Mouse (Mus musculus) intestine, postnatal 0 days (tissue): ENCODE measurements around the gene Ubac2. TPM values are rescaled to one million over a fixed set of nuclear protein-coding genes. Genes with fewer than 3 reads are reported as not detected.

Experiments
- ATAC-seq: fragments of 200-750 bp; cut with Nextera tagmentation; 2 replicates; pipeline ENCODE4 v1.8.0; 2017; ENCODE audit warnings: mild to moderate bottlenecking, moderate TSS enrichment, moderate library complexity
- H3K27ac ChIP-seq: fragments of 300-500 bp; sonication (generic); 2 replicates; pipeline ENCODE4 v1.5.1; 2014; ENCODE audit warnings: mild to moderate bottlenecking, low read depth, low read length, moderate library complexity
- H3K27me3 ChIP-seq: fragments of 300-500 bp; sonication (generic); replicated peaks from 2 replicates; pipeline ENCODE4 v1.6.1; 2014; ENCODE audit warnings: low read length, mixed read lengths; ENCODE audit not compliant: control insufficient read depth, insufficient read depth
- H3K36me3 ChIP-seq: fragments of 300-500 bp; sonication (generic); 2 replicates; pipeline ENCODE4 v1.6.1; 2014; ENCODE audit warnings: mild to moderate bottlenecking, moderate library complexity; ENCODE audit not compliant: control insufficient read depth, insufficient read depth
- H3K4me1 ChIP-seq: fragments of 300-500 bp; sonication (generic); replicated peaks from 2 replicates; pipeline ENCODE4 v1.6.1; 2014; ENCODE audit warnings: antibody characterized with exemption, low read length, mixed read lengths; ENCODE audit not compliant: control insufficient read depth, insufficient read depth
- H3K4me2 ChIP-seq: fragments of 300-500 bp; sonication (generic); replicated peaks from 2 replicates; pipeline ENCODE4 v1.6.1; 2014; ENCODE audit warnings: low read depth, mild to moderate bottlenecking, moderate library complexity
- H3K4me3 ChIP-seq: fragments of 300-500 bp; sonication (generic); 2 replicates; pipeline ENCODE4 v1.5.1; 2014; ENCODE audit warnings: low read depth, low read length
- H3K9ac ChIP-seq: fragments of 300-500 bp; sonication (generic); 2 replicates; pipeline ENCODE4 v1.6.1; 2014; ENCODE audit warnings: mild to moderate bottlenecking, low read depth, low read length
- H3K9me3 ChIP-seq: fragments of 300-500 bp; sonication (generic); 2 replicates; pipeline ENCODE4 v1.6.1; 2016; ENCODE audit warnings: mixed run types; ENCODE audit not compliant: control insufficient read depth
- CTCF ChIP-seq: sonication (generic); IDR thresholded peaks from 2 replicates; pipeline ENCODE4 v1.5.1; 2016; ENCODE audit warnings: low read depth, mild to moderate bottlenecking, control low read depth, antibody characterized with exemption, moderate library complexity
- WGBS: fragments of 180-500 bp; shearing (Covaris S2); extraction: QIAGEN DNeasy Blood & Tissue Kit; methylation state at CpG from one replicate; pipeline ENCODE4 v1.1.7; 2014; 5-methylcytosine and 5-hydroxymethylcytosine counted together
- polyA plus RNA-seq: library from polyadenylated mRNA; unstranded; fragments of >200 nt; fragmentation: Nextera tagmentation; extraction: Ambion mirVana; gene quantifications from 2 replicates; pipeline ENCODE4 v1.2.1, GENCODE M21; 2015

The Ubac2 gene
- polyA plus RNA-seq, 1 experiment from 2014 or later, result 39.2 TPM

DNA sequence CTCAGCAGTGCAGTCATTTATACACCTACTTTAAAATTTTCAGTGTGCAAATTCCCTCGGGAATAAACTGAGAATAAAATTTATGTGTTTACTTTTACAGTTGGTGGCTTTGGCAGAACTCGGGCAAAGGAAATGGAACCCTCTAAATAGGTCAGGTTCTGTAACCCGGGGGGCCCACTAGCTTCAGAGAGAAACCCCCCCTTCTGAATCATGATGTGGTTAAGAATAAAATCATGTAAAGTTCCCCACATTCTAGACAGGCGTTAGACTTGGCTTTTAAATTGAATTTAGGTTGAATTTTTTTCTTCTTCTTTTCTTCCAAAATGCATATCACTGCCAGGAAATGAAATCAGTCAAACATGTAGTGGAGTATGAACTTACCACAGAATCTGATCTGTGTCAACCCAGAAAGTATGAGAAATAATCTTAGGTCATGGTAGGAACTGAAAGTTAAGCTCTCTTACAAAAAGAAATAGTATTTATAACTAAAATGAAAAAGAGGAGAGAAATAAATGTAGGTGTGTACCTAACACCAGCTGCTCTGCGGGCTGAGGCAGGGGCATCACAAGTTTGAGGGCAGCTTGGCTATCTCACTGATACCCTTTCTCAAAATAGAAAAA, 76.9 kb downstream of the Ubac2 start:
- TF ChIP-seq CTCF, result no peak
- WGBS, result 68% methylated on average over 5 of the region's 5 CpGs

DNA sequence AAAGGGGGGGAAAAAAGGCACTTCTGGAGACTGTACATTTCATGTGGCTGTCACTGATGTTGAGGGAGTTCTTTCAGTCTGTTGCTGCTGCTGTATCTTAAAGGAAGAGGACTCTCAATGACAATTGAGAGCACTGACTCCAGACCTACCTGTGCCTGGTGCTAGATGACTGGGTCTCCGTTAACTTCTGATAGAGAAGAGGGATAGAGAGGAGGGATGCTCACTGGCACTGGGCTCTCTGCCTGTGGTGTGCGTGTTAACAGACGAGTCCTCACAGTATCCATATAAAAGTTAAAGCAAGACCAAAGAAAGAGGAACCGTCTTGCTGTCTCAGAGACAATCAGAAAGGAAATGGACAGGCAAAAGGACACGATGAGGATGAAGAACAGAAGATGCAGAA, 77.9 kb downstream of the Ubac2 start:
- no peak overlapping the region for H3K27ac ChIP-seq
- H3K4me2 ChIP-seq, result no peak overlapping the region
- H3K27me3 ChIP-seq, result no peaks in the 10 kb centered on the region
- H3K9me3 ChIP-seq, result no peaks in the 10 kb centered on the region
- no peak overlapping the region for H3K4me3 ChIP-seq
- H3K36me3 ChIP-seq, result no peaks in the 10 kb centered on the region
- no peak for ATAC-seq
- H3K9ac ChIP-seq, result no peak overlapping the region
- no peaks in the 10 kb centered on the region for H3K4me1 ChIP-seq
- WGBS, result 88% methylated on average over 5 of the region's 5 CpGs
- no peak for TF ChIP-seq CTCF

More for the DNA sequence above, 76.9 kb downstream of the Ubac2 start:
- Histone ChIP-seq H3K4me1 (no peaks in the 10 kb centered on the region), H3K4me2 (no peak overlapping the region), H3K9me3 (no peaks in the 10 kb centered on the region), H3K9ac (no peak overlapping the region), H3K36me3 (no peaks in the 10 kb centered on the region), H3K27me3 (no peaks in the 10 kb centered on the region), H3K27ac (no peak overlapping the region), H3K4me3 (no peak overlapping the region)
- no peak for ATAC-seq

DNA sequence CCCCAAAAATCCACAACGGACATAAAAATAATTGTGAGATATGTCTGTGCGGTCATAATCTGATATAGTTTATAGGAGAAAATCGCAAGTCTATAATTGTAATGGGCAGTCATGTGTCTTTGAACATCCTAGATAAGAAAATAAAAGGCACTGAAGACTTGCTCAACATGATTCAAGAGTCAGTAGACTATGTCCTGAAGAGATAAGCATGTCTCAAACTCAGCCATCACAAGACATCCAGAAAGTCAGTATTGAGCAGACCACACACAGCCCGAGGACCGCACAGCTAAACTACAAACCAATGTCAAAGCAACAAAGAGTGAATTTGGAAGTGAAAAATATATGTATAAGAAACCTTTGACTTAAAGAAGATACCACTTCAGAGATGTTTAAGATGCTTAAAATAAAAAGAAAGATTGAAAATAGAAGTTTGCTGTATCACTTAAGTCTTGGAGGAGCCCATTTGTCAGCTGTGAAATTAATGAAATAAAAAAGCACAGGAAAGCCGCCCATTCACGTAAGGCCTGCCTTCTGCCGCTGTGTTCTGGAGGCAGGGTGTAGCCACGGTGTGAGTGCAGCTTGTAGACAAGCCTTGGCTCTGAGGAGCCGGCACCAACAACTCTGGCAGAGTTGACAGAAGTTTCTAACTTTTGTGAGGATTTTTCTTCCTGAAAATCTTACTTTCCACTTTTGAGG, 78.9 kb downstream of the Ubac2 start:
- 79% methylated on average over 10 of the region's 10 CpGs for WGBS
- no peak overlapping the region for H3K9ac ChIP-seq
- H3K36me3 ChIP-seq, result no peaks in the 10 kb centered on the region
- ATAC-seq, result no peak
- H3K9me3 ChIP-seq, result no peaks in the 10 kb centered on the region
- no peaks in the 10 kb centered on the region for H3K4me1 ChIP-seq
- no peak overlapping the region for H3K4me3 ChIP-seq
- no peak overlapping the region for H3K4me2 ChIP-seq
- H3K27me3 ChIP-seq, result no peaks in the 10 kb centered on the region
- no peak for TF ChIP-seq CTCF
- H3K27ac ChIP-seq, result no peak overlapping the region

DNA sequence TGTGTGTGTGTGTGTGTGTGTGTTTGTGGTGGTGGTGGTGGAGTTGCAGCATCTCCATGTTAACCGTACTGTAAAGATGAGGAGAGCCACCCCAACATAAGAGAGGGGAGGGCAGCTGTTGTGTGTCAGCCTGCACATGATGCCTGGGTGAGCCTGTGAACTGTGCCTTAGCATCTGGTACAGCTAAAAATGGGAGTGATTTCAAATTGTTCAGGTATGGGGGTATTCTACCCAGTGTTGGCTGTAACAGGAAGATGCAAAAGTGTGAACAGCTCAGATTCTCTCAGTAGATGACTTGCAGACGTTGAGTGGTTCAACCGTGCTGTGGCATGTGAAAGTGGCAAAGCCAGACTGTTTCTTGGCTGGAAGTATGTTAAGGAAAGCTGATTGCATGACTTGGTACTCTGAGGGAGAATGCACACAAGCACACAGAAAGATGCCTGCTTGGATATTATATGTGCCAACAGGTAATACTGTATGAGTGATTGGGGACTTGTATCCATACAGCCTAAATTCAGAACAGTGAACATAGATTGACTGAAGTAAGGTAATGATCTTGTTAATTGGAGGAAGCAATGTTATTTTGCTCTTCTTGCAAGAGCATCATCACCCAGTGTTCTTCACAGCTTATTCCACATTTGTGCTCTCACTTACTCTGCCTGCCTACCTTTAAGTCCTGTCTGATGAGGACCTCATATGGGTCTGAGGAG, 79.8 kb downstream of the Ubac2 start:
- no peak for ATAC-seq
- H3K9ac ChIP-seq, result no peak overlapping the region
- H3K27ac ChIP-seq, result no peak overlapping the region
- 86% methylated on average over 3 of the region's 3 CpGs for WGBS
- H3K9me3 ChIP-seq, result no peaks in the 10 kb centered on the region
- H3K4me3 ChIP-seq, result no peak overlapping the region
- no peak overlapping the region for H3K4me2 ChIP-seq
- no peak for TF ChIP-seq CTCF
- no peaks in the 10 kb centered on the region for H3K27me3 ChIP-seq
- no peaks in the 10 kb centered on the region for H3K4me1 ChIP-seq
- no peaks in the 10 kb centered on the region for H3K36me3 ChIP-seq

DNA sequence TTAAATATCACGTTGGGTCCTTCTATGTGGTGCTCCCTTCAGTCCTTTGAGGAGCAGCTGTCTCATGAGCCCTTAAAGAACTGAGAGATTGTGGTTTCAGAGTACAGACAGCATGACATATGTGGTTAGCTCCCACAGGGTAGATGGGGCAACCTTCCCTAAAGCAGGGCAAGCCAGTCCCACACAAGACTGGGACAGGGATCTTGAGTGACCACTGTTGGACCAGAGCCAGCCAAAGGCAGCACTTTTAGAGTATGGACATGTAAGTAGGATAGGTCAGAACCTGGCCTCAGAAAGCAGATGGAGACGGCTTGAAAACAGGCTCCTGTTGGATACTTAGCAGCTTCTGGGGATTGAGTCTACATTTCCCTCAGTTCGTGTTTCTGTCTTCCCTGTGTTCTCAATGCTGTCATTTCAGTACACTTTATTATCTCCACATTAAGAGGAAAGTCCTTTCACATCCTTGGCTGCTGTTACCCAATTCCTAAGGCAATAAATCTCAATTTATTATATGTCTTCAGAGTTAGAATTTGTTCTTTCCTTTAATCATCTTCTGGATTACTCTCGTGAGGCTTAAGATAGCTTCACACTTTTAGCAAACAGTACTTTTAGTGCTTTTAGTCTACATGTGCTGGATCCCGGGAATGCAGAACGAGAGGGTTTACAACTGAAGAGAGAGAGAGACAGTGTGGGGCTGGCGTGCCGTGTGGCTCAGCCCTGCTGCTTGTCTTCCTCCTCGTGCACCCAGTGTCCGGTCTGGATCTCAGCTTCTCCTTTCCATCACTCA, 80.5 kb downstream of the Ubac2 start:
- H3K9ac ChIP-seq, result no peak overlapping the region
- H3K9me3 ChIP-seq, result no peaks in the 10 kb centered on the region
- H3K4me2 ChIP-seq, result no peak overlapping the region
- H3K4me3 ChIP-seq, result no peak overlapping the region
- H3K36me3 ChIP-seq, result no peaks in the 10 kb centered on the region
- no peaks in the 10 kb centered on the region for H3K4me1 ChIP-seq
- H3K27ac ChIP-seq, result no peak overlapping the region
- WGBS, result 30% methylated on average over 10 of the region's 10 CpGs
- no peaks in the 10 kb centered on the region for H3K27me3 ChIP-seq
- ATAC-seq, result peak; percentile 42
- no peak for TF ChIP-seq CTCF

DNA sequence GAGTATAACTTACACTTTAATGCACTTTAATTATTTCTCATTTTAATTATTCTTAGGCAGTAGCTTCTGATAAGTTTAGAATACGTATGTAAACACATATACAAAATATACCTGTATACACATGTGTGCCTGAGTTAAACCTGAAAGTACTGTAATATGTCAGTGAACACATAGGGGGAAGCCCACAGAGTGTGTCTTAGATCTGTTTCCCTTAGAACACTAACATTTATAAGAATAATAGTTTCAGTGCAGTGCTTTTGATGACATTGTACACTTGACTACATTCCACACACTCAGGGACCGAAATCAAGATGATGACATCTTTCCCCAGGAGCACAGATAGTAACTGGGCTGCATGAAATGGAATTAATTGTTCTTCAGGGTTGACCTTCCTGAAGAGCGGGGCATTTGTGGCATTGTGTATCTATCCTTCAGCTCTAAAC, 81.1 kb downstream of the Ubac2 start:
- WGBS, result 84% methylated on average over 3 of the region's 3 CpGs
- Histone ChIP-seq H3K9me3 (no peaks in the 10 kb centered on the region), H3K9ac (no peak overlapping the region), H3K36me3 (no peaks in the 10 kb centered on the region), H3K4me3 (no peak overlapping the region), H3K4me2 (no peak overlapping the region), H3K27me3 (no peaks in the 10 kb centered on the region), H3K4me1 (no peaks in the 10 kb centered on the region), H3K27ac (no peak overlapping the region)
- no peak for TF ChIP-seq CTCF
- no peak for ATAC-seq
